Mouse (Mus musculus) thymus, postnatal 10 days (tissue): ENCODE data around the gene St8sia4.
A peak's percentile ranks its signal among the peaks of the same experiment; 100 is the strongest.
"Not testable (repeated sequence)": the region's sequence is repeated elsewhere in the genome, so short reads cannot be mapped to it uniquely, and the experiment has no call there.

ENCODE experiments used
- DNase-seq, 2 experiments: peaks; one replicate each; pipeline ENCODE4 v3.0.0; 2021; ENCODE audit warnings: low spot score in 2 of 2

The St8sia4 gene

GRCm38 (mm10) chr1:95596825-95597224, 70.5 kb downstream of the St8sia4 start:
- DNase-seq: no peak

- no peak for DNase-seq
Observed at GRCm38 (mm10) chr1:95591101-95591500, 76.3 kb downstream of the St8sia4 start.

GRCm38 (mm10) chr1:95590108-95590507, 77.3 kb downstream of the St8sia4 start:
- peak in 1 of 2 experiments; percentile 3 for DNase-seq

DNA sequence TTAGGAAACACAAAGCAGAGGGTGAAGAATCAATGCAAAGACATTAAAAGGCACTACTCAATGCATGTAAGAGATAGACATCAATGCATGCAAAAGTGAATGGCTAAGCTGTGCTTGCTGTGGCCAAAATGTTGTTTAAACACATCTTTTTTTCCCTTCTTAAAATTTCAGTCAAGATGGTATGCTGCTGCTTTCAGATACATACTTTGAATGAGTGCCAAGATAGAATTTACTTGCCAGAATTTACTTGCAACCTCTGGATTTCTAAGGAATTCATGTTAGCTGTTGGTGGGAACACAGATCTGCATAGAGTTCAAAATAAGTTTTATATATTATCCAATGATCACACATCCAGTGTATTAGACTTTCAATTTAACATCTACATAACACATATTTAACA, 77.9 kb downstream of the St8sia4 start:
- DNase-seq: no peak

DNA sequence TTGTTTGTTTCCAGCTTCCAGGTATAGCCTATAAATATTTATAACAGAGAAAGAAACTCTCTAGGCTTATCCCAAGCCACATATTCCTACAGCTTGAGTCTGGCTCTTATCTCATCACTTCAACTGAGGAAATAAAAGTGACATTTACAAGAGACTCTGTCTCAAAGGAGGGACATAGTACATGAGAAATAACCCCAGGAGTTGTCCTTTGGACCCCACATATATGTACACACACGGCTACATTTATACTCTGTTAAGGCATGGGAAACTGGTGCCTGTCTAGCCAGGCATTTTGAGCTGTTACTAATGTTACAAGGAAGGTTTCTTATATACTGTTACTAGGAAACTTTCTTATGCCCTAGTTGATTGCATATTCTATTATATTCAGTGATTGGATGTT, 84.1 kb downstream of the St8sia4 start:
- no peak for DNase-seq

- DNase-seq: no peak
Observed at GRCm38 (mm10) chr1:95582264-95582663, 85.1 kb downstream of the St8sia4 start.

DNA sequence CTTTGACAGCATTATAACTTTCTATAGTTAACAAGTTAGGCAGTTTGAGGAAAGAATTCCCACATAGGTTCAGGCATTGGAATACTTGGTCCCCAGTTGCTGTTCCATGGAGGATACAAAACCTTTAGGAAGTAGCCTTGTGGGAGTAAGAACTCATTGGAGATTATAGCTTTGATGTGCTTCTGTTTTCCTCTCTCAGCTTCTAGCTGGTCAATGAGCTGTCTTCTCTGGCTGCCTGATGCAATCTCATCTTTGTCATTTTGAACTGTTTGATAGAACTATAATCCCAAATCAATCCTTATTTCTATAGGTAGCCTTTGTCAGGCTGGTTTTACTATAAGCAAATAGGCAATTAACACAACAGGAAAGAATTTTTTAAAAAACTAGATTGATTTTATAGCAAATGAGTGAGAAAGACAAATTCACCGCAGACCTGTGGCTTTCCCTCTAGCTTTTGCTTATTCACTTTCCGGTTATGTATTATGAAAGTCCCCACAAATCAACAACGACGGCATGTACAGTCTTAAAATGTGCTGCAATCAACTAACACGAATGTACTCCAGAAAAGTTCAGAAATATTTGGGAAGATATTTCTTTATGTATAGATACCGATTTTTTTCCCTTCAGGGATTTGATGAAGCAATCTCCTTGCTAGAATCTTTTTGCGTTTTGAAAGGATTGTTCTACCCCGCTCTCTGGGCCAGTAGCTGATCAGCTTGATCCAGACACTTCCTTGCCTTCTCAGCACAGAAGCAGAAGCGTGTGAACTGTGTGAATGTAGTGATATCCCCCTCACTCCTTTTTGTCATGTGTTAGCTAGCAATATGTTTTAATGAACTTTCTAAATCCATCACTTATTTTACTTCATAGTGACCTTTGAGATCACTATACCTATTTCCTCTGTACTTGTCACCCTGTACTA, 94.5 kb downstream of the St8sia4 start:
- no peak for DNase-seq

DNA sequence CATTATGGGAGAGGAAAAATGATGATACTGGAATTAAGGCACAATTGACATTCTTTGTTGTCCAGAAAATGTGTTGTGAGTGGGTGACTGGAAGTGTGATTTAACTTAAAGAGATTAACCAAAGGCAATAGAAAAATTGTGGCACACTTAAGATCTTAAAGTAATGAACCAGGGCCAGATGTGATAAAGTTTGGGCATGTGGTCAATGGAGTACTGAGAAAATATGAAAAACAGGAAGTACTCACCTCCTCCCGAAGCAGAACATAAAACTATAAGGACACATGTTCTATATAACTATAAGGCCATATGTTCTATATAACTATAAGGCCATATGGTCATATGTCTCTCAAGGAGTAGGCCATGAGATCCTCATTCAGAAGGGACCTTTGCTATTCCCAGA, 96.3 kb downstream of the St8sia4 start:
- no peak for DNase-seq

- DNase-seq: not testable (repeated sequence)
Observed at GRCm38 (mm10) chr1:95554556-95554955, 112.8 kb downstream of the St8sia4 start.

- DNase-seq: no peak
Observed at GRCm38 (mm10) chr1:95541460-95541859, 125.9 kb downstream of the St8sia4 start.
